Mouse (Mus musculus) kidney, postnatal 4 days (tissue): ENCODE data around the gene Dhrs7c.
A peak's percentile ranks its signal among the peaks of the same experiment; 100 is the strongest.

Source experiments
- DNase-seq, 2 experiments: peaks; one replicate each; pipeline ENCODE4 v3.0.0; 2021; ENCODE audit warnings: mixed read lengths in 2 of 2

Gene Dhrs7c

GRCm38 (mm10) chr11:67797931-67798330, at the start of gene Dhrs7c:
Gene Dhrs7c, plus strand, starts transcription at chr11:67798187.
- peak in 1 of 2 experiments; percentile 13 for DNase-seq

- no peak for DNase-seq
Measured at GRCm38 (mm10) chr11:67756287-67756686, 41.7 kb upstream of the Dhrs7c start.

- DNase-seq, result peak; percentile 5 to 10
Measured at GRCm38 (mm10) chr11:67757373-67758167, 40.4 kb upstream of the Dhrs7c start.

DNA sequence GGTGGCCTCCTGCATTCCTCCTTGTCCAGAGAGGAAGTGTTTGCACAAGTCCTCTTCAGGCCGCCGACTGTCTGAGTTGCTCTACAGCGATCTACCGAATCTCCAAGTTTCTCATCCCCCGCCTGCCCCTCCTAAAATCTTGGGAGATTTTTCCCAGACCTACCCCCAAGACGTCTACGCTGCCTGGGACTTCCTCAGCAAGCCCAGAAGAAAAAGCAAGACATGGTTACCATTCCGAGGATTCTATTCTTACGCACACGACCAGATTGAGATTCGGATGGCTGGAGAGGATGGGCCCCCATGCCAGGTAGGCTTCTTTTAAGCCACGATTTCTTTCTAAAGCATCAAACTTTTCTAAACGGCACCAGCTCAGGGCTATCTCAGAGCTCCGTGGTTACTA, 26.9 kb upstream of the Dhrs7c start, which contains the start of gene Glp2r:
Gene Glp2r (minus strand): TSS at position 101 of the 400 bp plus-strand sequence.
- DNase-seq, result no peak

GRCm38 (mm10) chr11:67771691-67772090, 26.3 kb upstream of the Dhrs7c start:
- DNase-seq, result no peak

DNA sequence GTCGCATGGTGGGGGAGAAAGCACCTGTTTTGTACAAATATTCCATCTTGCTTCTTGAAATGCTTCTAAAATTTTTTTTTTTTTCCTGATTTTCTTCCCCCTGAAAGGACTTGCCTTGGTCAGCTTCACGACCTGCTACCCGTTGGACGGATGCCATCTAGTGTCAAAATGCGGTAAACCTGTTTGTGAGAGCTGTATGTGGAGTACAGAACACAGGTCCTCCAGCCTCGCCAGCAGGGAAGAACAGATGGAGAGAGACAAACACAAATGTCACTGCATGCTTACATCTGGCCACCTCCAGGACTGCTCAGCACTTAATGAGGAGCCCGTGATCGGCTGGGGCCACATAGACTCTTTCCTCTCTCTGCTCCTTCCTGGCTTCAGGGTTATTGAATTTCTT, 25.4 kb upstream of the Dhrs7c start:
- peak; percentile 57 to 65 for DNase-seq

DNA sequence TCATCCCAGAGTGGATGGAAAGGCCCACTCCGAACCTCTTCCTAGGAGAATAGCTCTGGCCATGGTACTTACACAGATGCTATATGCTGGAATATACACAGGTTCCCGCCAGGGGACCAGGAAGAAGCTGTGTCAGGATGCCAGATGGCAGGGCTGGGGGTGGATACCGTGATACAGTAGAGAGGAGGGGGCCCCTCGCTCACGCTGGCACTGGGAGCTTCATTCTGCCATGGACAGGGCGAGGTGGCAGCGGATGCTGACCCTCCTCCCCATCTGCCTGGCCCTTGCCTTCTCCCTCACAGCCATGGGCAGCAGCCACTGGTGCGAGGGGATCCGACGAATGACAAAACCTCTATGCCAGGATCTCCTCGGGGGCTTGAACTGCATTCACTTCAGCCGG, 23.6 kb upstream of the Dhrs7c start, which contains the start of gene Gsg1l2:
Gene Gsg1l2 (plus strand): TSS at position 230 of the 400 bp plus-strand sequence.
- DNase-seq, result no peak

DNA sequence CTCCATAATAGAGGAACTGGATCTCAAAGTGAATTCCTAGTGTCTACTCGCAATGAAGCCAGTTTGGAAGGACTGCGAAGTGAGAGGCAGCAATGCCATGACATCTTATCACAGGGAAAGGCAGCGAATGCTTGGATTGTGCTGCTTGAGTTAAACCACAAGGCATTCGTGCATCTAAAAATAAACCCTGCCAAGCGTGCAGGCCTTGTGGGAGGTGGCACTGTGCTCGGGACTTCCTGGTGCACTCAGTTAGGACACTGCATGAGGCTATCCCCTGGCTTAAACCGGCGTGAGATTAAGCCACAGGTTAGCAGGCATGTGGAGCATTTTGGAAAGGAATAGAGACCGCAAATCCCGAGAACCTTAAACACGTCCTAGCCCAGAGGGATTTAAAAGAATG, 7.8 kb upstream of the Dhrs7c start:
- no peak for DNase-seq

DNA sequence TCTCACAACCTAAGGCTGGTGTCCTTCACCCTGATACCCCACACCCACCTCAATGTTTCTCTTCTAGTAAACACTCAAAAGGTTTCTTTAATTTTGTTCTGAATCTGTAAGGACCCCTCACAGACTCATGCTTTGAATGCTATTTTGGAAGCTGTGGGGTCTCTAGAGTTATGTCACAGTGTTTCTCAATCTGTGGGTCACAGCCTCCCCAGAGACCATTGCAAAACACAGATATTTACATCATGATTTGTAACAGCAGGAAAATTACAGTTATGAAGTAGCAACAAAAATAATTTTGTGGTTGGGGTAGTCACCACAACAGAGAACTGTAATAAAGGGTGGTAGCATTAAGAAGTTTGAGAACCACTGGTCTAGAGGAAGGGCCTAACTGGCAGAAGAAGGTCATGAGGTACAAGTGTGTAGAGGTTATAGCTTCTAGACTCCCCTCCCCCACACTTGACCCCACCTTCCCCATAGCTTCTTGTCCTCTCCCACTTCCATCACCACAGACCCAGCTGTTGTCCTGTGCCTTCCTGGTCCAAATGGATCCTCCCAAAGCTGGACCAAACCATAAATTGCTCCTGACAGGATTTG, 2.2 kb downstream of the Dhrs7c start:
- no peak for DNase-seq

- peak in 1 of 2 experiments; percentile 10 for DNase-seq
Measured at GRCm38 (mm10) chr11:67801169-67801568, 3.2 kb downstream of the Dhrs7c start.

DNA sequence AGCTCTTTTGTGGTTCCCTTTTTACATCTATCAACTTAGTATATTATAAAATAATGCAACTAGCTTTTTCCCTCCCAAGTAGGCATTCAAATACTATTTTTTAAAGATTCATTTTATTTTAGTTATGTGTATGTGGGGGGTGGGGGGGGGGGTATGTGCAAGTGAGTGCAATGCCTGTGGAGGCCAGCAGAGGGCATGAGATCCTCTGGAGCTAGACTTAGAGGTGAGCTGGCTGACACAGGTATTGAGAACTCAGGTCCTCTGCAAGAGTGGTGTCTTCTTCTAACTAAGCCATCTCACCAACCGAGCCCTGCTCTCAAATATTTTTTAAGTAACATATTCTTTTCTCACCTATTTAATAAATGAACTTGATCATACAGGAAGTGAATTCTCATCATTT, 7.6 kb downstream of the Dhrs7c start:
- no peak for DNase-seq

DNA sequence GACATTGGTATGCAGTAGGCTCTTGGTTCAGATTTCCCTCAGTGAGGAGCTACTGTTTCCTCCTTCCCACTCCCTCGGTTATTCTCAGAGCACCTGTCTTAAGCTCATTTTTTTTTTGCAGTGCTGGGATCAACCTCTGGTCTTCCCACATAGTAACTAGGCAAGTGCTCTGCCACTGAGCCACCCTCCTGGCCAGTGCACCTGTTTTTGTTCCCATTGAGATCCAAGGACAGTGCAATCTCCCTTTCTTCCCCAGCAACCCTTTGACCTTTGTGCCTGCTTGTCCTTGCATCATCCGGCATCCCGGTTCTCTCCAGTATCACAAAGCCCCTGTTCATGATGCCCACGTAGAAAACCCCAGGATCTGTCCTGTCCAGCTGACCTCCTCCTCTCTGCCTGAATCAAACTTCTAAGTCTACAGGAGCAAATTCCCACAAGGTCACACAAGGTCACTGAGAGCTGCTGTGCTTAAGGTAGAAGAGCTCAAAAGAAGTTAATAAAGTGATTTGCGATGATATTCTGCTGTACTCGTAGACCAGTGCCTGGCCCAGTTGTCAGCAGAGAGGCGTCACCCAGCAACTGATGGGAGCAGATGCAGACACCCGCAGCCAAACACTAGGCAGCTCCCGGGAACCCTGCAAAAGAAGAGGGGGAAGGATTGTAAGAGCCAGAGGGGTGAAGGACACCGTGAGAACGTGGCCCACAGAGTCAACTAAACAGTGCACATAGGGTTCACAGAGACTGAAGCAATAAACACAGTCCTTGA, 9.0 kb downstream of the Dhrs7c start:
- no peak for DNase-seq

GRCm38 (mm10) chr11:67808051-67808450, 10.1 kb downstream of the Dhrs7c start:
- no peak for DNase-seq

- peak; percentile 57 for DNase-seq
Measured at GRCm38 (mm10) chr11:67811535-67811934, 13.5 kb downstream of the Dhrs7c start.

DNA sequence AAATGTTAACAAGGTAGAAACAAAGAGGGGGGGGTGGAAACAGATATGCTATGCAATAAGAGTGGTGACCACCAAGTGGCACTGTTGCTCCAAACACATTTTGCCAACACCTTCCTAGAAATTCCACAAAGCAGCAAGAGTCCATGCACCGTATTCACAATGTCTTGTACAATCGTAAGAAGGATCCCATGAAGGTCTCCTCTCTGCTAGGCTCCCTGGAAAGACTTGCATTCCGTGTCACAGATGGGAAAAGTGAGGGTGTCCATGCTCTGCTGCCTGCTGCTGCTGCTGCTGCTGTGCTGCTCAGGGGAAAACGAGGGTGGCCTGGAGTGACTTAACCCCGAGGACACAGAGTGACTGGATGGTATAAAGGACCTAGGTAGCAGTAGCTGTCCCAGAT, 21.6 kb downstream of the Dhrs7c start:
- peak; percentile 72 to 73 for DNase-seq

DNA sequence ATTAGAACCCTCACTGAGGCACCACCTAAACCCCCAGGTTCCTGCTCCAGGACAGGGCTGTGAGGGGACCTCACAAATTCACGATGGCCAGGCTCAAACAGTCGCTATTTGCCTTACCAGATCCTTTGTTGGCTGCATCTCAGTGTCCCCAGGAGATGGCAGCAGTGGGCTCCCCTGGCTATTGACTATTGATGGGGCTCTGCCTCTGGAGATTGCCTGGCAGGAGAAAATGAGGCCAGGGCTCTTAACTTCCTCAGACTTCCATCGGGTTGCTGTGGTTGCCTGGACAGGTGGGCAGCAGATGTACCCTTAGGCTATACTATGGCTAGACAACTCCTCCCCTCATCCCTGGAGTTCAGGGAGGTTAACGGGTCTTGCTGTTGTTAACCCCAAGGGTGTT, 22.2 kb downstream of the Dhrs7c start:
- peak; percentile 74 to 76 for DNase-seq

- no peak for DNase-seq
Measured at GRCm38 (mm10) chr11:67821560-67821959, 23.6 kb downstream of the Dhrs7c start.

DNA sequence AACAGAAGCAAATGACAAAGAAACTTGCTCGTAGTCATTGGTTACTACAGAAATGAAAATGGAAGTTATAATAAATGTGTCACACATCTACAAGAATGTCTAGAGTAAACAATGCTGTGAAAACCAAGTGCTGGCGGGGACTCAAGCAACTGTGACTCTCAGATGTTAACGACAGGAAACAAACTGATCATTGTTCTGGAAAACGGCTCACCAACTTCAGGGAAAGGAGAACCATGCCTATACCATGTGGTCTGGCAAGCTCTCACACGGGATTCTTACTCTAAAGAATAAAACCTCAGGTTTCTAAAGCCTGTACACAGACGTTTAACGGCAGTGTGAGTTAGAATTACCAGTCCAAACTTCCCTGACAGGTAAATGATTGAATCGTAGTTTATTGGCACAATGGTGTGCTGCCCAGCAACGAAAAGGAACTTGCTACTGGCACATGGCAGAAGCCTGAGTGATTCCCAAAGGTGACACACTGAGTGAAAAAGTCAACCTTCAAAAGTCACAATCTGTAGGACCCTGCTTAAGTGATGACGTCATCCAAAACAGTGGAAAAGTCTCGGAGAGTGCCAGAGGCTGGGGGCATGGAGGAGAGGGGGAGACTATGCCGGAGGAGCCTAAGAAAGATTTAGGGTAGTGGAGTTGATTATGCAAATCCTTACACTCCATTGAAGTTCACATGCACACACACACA, 30.5 kb downstream of the Dhrs7c start:
- DNase-seq, result peak; percentile 36 to 60

DNA sequence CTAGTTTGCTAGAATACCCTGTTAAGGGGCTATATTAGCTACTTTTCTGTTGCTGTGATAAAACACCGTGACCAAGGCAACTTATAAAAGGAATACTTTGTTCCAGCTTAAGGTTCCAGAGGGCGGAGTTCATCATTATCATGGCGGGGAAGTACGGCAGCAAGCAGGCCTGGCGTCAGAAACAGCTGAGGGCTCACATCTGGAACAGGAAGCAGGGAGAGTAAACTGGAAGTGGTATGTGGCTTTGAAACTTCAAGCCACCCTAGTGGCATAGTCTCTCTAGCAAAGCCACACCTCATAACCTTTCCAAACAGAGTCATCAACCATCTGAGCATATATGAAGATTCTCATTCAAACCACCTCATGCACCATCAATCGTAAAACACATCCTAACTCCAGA, 31.5 kb downstream of the Dhrs7c start:
- no peak for DNase-seq

DNA sequence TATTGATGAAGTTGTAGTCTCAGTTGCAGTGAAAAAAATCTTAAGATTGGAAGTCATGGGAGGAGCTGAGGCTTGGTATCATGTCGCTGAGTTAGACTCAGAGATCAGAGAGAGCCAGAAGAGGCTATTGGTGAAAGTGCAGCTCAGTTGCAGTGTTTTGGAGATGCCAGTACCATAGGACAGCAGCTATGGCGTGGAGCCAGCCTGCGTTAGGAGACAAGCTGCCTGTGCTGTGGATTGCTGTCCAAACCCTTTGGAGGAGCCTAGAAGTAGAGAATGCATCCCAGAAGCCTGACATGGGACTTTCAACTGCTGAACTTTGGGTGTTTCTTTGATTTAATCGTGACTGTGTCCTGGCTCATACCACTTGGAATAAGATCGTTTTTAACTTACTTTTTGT, 33.8 kb downstream of the Dhrs7c start:
- DNase-seq, result no peak

DNA sequence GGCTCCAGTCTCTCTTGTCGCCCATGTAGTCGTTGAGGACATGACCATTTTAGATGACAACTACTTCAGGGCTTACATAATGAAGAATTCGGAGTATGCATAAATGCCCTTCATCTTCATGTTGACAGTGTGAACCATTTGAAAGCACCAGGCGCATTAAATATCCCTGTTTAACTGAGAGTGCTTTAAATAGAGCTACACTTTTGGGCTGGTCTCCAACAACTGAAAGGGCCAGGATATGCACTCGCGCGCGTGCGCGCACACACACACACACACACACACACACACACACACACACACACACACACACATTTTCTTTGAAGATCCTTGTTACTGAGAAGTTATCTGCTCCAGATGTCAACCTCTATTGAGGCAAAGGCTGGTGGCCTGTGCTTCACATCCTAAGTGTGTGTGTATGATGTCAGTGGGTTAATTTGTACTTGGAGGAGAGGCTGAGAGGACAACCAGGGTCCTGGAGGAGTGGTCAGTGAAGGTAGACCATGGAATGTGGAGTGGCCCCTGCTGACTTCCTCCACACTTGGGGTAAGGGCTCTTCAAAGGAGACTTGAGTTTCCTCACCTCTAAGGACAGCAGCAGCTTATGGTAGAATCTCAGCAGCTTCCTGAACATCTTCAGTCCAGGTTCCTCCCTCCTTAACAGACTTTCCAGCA, 37.6 kb downstream of the Dhrs7c start:
- DNase-seq, result no peak

- DNase-seq, result no peak
Measured at GRCm38 (mm10) chr11:67839810-67840209, 41.8 kb downstream of the Dhrs7c start.
